Mouse (Mus musculus) myocyte (in vitro differentiated cells): Measurements from ENCODE around the gene Mfap4. TPM values are rescaled to one million over a fixed set of nuclear protein-coding genes. Genes with fewer than 3 reads are reported as not detected.

Source experiments
- H3K27me3 ChIP-seq: one replicate; pipeline ENCODE4 v1.6.1; 2011; ENCODE audit not compliant: control insufficient read depth, insufficient read depth, insufficient read length
- H3K36me3 ChIP-seq: one replicate; pipeline ENCODE4 v1.6.1; 2011; ENCODE audit not compliant: control insufficient read depth, insufficient read depth
- H3K4me2 ChIP-seq: one replicate; pipeline ENCODE4 v1.6.1; 2011; ENCODE audit warnings: low read depth, control low read depth
- H3K4me3 ChIP-seq: one replicate; pipeline ENCODE4 v1.5.1; 2011; ENCODE audit warnings: mild to moderate bottlenecking, control low read depth, moderate library complexity
- H3K79me2 ChIP-seq: one replicate; pipeline ENCODE4 v1.6.1; 2011; ENCODE audit not compliant: control insufficient read depth, insufficient read depth
- H3ac ChIP-seq: one replicate; pipeline ENCODE4 v1.6.1; 2011; ENCODE audit not compliant: control insufficient read depth, insufficient read length
- CEBPB ChIP-seq: IDR thresholded peaks from 2 replicates; pipeline ENCODE4 v1.6.1; 2011; ENCODE audit warnings: mild to moderate bottlenecking, moderate library complexity; ENCODE audit not compliant: poor library complexity, insufficient read depth, severe bottlenecking
- E2F4 ChIP-seq: IDR thresholded peaks from one replicate; pipeline ENCODE4 v1.6.1; 2011; ENCODE audit warnings: mild to moderate bottlenecking, control low read depth, moderate library complexity; ENCODE audit not compliant: insufficient read depth
- MYOG ChIP-seq, 3 experiments: IDR thresholded peaks; one replicate each; pipeline ENCODE4 v1.6.1; 2011; ENCODE audit warnings: control low read depth in 2 of 3, low read depth in 2 of 3, mild to moderate bottlenecking in 2 of 3; ENCODE audit not compliant: insufficient read length in 2 of 3, control insufficient read depth in 1 of 3, insufficient read depth in 1 of 3
- POLR2A ChIP-seq: IDR thresholded peaks from one replicate; pipeline ENCODE4 v1.6.1; 2011; ENCODE audit warnings: low read depth, mild to moderate bottlenecking, control low read depth, moderate library complexity; ENCODE audit not compliant: insufficient read length
- POLR2AphosphoS2 ChIP-seq: IDR thresholded peaks from one replicate; pipeline ENCODE4 v1.6.1; 2011; ENCODE audit warnings: low read depth, control low read depth; ENCODE audit not compliant: insufficient read length
- REST ChIP-seq: IDR thresholded peaks from one replicate; pipeline ENCODE4 v1.6.1; 2011; ENCODE audit warnings: mild to moderate bottlenecking, control low read depth, moderate library complexity; ENCODE audit not compliant: insufficient read depth, insufficient read length
- SRF ChIP-seq: IDR thresholded peaks from one replicate; pipeline ENCODE4 v1.6.1; 2011; ENCODE audit warnings: low read depth; ENCODE audit not compliant: control insufficient read depth, insufficient read length
- TCF12 ChIP-seq: IDR thresholded peaks from one replicate; pipeline ENCODE4 v1.6.1; 2011; ENCODE audit warnings: mild to moderate bottlenecking, control low read depth; ENCODE audit not compliant: poor library complexity, insufficient read depth, severe bottlenecking
- USF1 ChIP-seq: IDR thresholded peaks from one replicate; pipeline ENCODE4 v1.6.1; 2011; ENCODE audit warnings: low read depth, mild to moderate bottlenecking, control low read depth, moderate library complexity
- polyA plus RNA-seq: library from polyadenylated mRNA; unstranded; fragments of >200 nt; fragmentation: generic; extraction: Trizol; gene quantifications from one replicate; pipeline ENCODE4 v1.2.1, GENCODE M21; 2012; ENCODE audit warnings: missing spikeins

Mfap4 gene
- polyA plus RNA-seq, 1 experiment: 1.1 TPM

DNA sequence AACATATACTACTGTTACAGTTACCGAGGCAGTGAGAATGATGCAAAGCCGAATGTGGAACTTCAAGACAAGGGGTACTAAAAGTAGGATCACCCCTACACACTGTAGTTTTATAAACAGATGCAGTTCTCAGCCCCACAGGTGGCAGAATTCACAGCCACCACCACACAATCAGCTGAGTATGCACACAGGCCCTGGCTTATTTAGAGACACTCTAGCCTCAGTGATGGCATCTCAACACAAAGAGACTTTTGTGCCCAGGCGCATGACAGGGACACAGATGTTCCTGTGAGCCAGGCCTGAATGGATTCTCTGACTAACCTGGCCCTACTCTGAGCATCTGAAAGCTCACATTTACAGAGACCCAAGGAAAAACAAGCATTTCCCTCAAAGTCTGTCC is 52.1 kb downstream of the Mfap4 start:
- Histone ChIP-seq H3K79me2 (no peaks in the 10 kb centered on the region), H3K27me3 (no peaks in the 10 kb centered on the region), H3K4me3 (no peak overlapping the region), H3K36me3 (no peaks in the 10 kb centered on the region), H3K4me2 (no peak overlapping the region), H3ac (no peak overlapping the region)
- TF ChIP-seq CEBPB (no peak), MYOG (IDR thresholded peaks at IDR 0.05; ENCODE audit: control insufficient read depth in 1 of 3, insufficient read depth in 1 of 3, insufficient read length in 2 of 3, low read depth in 2 of 3) (no peak), TCF12 (no peak), POLR2A (no peak), USF1 (no peak), E2F4 (no peak), POLR2AphosphoS2 (no peak), REST (no peak), SRF (no peak)

Other genes with a start within 250 kb of the Mfap4 start
- 28.6 TPM for gene Aldh3a2, start 218.0 kb upstream of the Mfap4 start, polyA plus RNA-seq
- 0.01 TPM for gene Slc47a2, start 142.6 kb upstream of the Mfap4 start, polyA plus RNA-seq
- 0.05 TPM for gene Slc47a1, start 107.1 kb upstream of the Mfap4 start, polyA plus RNA-seq
- not detected for gene Rnf112, start 31.3 kb upstream of the Mfap4 start, polyA plus RNA-seq
- 16.5 TPM for gene Mapk7, start 9.0 kb downstream of the Mfap4 start, polyA plus RNA-seq
- gene B9d1, start 19.7 kb downstream of the Mfap4 start, polyA plus RNA-seq: 38.6 TPM
- 14.1 TPM for gene Epn2, start 94.3 kb downstream of the Mfap4 start, polyA plus RNA-seq
- gene Grap, start 167.8 kb downstream of the Mfap4 start, polyA plus RNA-seq: 0.06 TPM
- gene Fam83g, start 198.7 kb downstream of the Mfap4 start, polyA plus RNA-seq: not detected
- 0.05 TPM for gene Slc5a10, start 235.4 kb downstream of the Mfap4 start, polyA plus RNA-seq